Mouse (Mus musculus): Measurements from ENCODE around the gene Scpep1.
"Not testable (repeated sequence)": the region's sequence is repeated elsewhere in the genome, so short reads cannot be mapped to it uniquely, and the experiment has no call there.

The Scpep1 gene

DNA sequence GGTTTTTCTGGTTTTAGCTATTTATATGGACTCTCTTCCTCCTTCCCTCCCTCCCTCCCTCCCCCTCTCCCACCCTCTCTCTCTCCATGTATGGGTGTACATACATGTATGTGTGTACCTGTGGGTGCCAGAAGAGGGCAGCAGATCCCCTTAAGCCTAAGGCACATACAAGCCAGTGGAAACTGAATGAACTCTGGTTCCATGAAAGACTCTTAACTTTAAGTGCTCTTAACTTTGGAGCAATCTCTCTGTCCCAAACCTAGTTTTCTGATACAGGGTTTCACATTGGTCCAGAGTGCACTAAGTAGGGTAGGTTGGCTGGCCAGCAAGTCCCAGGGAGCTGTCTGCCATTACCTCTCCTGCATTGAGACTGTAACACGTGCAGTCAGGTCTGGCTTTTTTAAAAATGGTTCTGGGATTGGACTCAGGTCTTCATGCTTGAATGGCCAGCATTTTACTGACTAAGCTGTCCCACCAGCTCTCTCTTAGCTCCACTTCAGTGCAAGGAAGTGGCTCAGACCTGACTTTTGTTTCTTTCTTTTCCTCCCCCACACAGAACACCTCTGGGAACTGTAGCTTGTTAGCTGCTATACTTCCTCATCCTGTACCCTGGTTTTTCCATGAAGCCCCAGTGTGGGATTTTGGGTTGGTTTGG is 46.6 kb downstream of the Scpep1 start:
- peak; percentile 71 for DNase-seq

DNA sequence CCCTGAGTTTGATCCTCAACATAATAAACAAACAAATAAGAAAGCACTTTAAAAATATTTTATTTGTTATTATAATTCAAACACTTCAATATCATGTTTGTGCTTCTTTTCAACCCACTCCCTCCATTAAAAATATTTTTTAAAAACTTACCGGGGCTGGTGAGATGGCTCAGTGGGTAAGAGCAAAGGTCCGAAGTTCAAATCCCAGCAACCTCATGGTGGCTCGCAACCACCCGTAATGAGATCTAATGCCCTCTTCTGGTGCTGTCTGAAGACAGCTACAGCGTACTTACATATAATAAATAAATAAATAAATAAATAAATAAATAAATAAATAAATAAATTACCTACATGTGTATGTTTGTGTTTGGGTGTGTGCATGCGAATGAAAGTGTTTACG is 47.4 kb downstream of the Scpep1 start:
- no peak for DNase-seq

DNA sequence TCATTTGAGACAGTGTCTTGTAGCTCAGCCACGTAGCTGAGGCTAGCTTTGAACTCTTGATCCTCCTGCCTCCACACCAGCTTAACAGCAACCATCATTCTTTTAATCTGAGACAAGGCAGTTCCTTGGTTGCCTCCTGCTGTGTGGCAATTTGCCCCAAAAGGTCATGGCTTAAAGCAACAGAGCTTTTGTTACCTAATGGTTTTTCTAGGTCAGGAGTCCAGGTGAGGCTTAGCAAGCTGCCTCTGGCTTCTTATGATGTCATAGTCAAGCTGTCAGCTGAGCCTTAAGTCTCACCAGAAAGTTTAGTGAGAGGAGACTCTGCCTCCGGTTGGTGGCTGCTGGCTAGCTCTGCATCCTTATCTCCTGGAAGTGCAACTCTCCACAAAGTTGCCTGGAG is 49.6 kb downstream of the Scpep1 start:
- no peak for DNase-seq

DNA sequence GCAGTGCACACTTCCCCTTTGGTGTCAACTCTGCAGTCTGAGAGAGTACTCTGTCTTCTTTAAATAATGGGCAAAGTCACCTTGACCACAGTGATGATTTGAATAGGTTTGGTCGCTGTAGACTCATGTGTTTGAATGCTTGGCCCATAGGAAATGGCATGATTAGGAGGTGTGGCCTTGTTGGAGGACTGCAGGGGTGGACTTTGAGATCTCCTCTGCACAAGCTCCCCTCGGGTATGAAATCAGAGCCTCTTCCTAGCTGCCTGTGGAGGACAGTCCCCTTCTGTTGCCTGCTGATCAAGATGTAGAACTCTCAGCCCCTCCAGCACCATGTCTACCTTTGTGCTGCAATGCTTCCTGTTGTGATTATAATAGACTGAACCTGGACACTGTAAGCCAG is 51.2 kb downstream of the Scpep1 start:
- no peak for DNase-seq

DNA sequence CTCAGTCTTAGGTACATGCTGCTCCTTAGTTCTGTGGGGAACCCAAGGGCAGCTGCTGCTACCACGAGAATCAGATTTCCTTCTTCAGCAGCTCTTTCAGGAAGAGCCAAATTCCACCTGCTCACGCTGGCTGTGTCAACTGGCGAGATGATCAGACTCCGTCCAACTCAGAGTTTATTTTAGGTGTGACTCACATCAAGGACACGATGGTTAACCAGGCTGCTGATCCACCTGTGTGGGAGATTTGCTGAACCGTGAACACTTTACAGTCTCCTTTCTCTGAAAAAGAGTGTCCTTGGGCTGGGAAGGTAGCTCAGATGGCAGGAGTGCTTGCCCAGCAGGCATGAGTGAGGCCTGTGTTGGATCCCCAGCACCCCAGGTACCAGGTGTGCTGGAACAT is 52.5 kb downstream of the Scpep1 start:
- no peak for DNase-seq

DNA sequence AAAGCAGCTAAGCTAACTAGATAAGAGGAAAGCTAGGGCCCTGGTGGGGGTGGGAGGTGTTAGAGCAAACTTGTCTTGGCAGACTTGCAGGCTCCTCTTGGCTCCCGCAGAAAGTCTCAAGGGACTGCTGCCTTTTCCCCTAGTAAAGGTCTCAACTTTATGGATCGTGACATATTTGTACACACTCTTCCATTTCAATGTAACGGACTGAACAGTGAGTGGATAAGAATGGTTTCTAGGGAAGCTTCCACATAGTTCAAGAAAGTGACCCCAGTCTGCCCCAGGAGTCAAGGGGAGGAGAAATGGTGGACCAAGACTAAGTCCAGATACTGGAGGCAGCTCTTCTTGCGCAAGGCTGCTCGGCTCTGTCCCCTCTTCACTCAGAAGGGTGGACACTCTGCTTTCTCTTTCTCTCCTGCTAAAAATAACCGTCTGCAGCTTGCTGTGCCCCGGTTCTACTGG is 53.9 kb downstream of the Scpep1 start:
- no peak for DNase-seq

DNA sequence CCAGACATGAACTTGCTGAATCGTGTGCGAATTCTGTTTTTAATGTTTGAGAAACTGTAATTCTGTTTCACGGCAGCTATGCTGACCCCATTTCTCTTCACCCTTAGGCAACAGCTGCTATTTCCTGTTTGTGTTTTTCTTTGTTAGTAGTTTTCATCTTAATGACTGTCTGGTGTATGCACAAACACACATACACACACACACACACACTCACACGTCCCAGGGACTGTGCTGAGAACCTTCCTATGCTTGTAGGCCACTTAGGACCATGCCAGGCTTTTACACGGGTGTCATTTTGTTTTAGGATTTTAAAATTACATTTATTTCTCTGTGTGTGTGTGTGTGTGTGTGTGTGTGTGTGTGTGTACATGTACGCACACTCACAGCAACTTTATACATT is 55.7 kb downstream of the Scpep1 start:
- no peak for DNase-seq

DNA sequence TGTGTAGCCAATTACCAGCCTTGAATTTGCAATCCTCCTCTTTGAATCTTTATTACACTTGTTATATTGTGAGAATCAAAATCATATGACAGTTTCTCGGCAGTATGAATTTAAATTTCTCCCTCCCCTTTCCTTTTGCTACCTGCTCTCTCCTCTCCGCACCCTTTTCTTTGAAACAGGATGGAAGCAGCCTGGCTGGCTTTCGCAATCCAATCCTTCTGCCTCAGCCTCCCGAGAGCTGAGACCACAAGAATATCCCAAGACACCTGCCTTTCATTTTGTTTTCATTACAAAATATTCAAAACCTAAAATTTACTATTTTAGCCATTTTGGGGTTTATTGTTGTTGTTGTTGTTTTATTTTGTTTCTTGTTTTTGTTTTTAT is 56.9 kb downstream of the Scpep1 start:
- DNase-seq = no peak

DNA sequence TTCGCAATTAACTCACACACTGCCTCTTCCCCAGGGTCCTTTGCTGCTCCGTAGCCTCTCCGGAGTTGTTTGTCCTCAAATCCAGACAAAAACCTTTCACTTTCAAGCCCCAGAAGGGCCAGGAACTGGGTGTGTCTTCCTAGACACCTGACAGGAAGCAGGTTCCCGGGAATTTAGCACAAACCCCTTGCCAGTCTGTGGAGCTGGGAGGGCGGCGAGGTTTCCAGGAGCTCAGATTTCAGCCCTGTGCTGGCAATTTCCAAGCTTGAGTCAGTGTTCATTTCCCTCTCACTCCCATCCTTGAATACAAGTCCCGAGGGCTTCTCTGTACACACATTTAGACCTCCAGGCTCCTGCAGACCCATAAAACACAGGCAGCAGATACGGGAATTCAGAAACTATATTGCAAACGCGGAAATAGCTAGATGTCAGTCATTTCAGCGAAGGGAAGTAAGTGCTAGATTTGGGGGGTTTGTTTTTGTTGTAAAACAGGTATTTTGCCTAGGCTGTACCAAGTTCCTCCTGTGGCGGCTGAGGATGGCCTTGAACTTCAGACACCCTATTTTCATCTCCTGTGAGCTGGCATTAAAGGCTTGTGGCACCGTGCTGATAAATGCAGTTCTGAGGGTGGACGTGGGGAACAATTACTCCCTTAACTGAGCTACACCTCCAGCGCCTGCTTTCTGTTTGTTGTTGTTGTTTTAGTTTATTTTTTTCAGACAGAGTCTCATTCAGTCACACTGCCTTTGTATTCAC is 57.5 kb downstream of the Scpep1 start:
- DNase-seq = no peak

DNA sequence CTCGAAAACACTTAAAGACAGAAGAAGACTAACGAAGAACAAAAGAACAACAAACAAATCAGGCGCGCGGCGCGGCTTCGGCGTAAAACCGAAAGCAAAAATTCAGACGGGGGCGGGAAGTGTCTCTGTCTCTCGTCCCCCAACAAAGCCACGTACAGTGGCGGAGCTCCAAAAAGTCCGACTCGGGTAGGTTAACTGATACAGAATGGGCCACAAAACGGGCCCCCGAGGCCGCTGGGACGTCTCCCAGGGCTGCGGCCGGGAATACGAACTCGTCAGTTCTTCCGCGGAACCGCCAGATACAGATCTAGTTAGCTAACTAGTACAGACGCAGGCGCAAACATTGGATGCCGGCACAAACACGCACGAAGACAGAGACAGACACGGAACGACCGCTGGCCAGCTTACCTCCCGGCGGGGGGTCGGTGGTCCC is 59.4 kb downstream of the Scpep1 start:
- peak; percentile 29 for DNase-seq

DNA sequence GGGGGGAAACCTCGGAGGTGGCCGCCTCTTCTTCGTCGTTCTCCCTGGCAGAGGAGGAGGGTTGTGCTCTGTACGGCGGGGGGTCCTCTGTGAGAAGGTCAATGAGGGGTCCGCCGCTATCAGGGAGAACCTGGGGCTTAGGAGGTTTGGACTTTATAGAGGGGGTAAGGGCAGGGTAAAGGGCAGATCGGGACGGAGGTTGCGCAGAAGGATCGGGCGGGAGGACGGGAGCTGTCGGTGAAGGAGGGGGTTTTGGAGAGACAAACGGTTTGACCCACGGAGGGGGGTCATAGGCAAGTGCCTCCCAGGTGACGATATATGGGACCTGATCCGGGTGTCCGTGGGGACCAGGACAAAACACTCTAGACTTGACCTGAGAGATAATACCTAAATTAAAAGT is 60.0 kb downstream of the Scpep1 start:
- peak; percentile 31 for DNase-seq

DNA sequence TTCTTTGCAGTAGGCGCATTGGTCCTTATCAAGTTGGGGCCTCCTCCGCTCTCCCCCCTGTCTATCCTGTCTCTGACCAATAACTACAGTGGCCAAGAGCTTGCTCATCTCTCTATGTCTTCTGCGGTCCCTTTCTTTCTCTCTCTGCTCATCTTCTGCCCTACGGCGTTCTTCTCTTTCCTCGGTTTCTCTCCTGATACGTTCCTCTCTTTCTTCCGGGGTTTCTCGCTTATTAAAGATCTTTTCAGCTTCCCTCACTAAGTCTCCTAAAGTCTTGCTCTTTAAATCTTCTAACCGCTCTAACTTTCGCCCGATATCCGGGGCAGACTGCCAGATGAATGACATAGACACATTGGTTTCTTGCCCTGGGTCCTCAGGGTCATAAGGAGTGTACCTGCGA is 61.0 kb downstream of the Scpep1 start:
- not testable (repeated sequence) for DNase-seq

DNA sequence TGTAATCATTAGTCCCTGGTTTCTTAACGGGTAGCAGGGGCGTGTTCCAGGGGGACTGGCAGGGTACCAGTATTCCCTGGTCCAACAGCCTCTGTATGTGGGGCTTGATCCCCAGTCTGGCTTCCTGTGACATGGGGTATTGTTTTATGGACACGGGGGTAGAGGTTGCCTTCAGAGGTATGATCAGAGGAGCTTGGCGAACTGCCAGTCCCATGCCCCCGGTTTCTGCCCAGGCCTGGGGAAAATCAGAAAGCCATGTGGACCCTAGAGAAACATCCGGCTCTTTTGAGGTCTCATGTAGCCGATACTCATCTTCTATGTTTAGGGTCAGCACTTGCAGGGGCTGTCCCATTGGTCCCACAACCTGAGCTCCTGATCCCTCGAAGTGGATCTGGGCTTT is 61.8 kb downstream of the Scpep1 start:
- not testable (repeated sequence) for DNase-seq

DNA sequence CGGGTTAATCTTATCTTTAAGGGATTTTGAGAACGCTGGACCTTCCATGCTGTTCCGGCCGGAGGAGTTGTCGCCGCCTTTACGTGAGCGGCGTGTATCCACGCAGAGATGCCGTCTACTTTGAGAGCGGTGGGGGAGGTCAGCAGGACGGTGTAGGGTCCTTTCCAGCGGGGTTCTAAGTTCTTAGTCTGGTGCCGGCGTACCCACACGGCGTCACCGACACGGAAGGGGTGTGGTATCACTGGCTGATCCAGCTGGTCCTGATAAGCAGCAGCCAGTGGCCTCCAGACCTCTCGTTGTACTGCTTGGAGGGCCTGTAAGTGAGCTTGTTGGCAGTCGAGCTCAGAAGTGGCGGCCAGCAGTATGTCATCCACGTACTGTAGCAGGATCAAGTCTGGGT is 62.5 kb downstream of the Scpep1 start:
- DNase-seq = peak; percentile 20

DNA sequence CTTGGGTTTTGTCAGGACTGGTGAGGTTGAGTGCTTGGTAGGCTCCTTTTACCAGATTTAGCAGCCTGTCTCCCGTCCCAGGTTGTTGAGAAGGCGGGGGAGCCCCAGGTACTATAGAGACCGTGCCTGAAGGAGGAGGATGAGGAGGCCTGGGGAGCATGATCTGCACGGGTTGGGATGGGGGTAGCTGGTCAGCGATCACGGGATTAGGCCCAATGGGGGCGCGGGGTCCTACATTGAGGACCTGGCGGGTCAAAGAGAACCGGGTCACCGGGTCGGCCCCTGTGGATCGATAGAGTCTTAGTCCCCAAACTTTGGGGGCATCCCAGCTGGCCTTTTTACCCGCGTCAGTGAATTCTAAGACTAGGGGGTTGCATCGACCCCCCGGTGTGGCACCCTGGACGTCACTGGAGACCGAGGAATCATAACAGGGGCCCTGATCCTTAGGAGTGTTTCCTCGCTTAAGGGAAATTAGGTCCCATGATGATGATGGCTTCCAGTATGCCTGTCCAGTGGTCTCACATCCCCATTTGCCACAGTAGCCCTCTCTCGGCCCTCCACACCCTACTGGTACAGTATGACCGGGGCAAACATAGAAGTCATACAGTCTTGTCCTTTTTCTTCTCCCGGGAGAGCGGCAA is 63.2 kb downstream of the Scpep1 start:
- DNase-seq = peak; percentile 51

DNA sequence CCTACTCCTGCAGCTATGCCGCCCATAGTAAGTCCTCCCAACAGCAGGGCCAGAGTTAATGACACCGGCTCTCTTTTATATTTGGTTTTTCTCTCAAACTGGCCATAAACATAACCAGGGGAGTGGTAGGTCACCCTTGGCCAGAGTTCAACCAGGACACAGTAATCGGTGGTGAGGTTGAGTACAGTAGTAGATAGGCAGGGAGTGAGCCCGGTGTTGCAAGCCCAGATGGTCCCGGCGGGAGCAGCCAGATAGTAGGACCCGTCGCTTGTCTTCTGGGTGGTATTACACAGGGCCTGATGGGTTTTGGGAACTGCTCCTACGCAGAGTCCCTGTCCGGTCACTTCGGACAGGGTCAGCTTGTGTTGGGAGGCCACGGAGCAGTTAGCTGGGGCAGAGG is 63.8 kb downstream of the Scpep1 start:
- peak; percentile 23 for DNase-seq

DNA sequence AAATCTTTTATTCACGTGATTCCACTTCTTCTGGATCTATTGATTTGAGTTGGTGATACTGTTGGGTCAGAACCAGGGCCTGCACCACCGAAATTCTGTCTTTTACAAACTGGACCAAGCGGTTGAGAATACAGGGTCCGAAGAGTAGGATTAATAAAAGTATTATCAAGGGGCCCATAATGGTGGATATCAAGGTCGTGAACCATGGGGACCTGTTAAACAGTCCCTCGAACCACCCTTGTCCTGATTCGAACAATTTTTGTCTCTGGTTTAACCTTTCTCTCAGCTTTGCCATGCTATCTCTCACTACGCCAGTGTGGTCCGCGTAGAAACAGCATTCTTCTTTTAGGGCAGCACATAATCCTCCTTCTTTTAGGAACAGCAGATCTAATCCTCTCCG is 64.4 kb downstream of the Scpep1 start:
- DNase-seq = not testable (repeated sequence)

DNA sequence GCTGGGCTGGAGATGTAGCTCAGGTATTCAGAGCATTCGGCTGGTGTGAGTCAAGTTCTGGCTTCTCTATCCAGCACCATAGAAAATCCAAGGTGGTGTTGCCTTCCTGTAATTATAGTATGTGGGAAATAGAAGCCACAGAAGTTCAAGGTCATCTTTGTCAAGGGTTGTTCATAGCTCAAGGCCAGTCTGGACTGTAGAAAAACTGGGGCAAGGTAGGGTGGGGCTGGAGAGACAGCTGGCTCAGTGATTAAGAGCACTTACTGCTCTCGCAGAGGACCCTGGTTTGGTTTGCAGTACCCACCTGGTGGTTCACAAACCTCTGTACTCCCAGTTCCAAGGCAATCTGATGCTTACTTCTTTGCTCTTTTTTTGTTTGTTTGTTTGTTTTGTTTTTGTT is 66.3 kb downstream of the Scpep1 start:
- DNase-seq = no peak

DNA sequence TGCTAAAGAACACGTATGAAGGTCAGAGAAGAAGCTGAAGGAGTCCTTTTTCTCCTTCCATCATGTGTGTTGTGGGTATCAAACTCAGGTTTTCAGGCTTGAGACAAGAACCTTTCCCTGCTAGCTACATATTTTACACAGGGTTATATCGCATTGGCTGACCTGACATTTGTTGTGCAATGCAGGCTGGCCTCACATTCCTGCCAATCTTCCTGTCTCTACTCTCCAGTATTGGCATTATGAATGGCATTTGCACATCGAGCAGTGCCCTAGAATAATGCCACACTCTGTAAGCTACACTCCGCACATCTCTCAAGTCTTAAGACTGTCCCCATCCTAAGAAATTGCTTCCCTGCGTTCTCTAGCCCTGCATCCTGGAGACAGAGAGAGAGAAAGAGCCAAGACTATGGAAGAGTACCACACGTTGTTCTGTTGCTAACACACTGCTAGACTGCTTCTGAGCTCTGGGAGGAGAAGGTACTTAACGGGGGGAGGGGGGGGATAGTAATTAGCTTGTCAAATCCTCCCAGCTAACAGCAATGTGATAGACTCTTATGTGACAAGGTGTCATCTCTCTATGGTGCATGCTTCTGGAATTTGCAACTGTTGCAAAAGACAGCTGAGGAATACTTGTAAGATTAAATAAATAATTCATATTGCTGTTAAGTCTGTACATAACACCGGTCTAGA is 70.7 kb downstream of the Scpep1 start:
- DNase-seq = no peak

DNA sequence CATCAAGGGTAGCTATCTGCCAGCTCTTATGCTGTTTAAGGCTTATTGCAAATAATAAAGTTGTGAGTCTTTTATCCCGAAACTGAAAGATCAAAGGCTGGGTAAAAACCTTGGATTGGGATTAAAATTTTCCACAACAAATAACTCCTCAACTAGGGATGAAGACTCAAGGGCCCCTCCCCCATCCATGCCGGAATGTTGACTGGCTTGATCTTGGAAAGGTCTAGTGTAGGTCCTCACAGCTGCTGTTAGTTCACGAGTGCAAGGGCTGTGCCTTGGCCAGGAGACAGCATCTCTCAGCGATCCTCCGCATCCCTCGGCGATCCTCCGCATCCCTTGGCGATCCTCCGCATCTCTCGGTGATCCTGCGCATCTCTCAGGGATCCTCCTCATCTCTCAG is 77.3 kb downstream of the Scpep1 start:
- DNase-seq = no peak

All from thymus, postnatal 14 days (tissue).